Mouse (Mus musculus): Measurements from ENCODE around the gene Nup188. TPM values are rescaled to one million over a fixed set of nuclear protein-coding genes. Genes with fewer than 3 reads are reported as not detected.

Nup188 gene
- polyA plus RNA-seq, 1 experiment: 125 TPM

GRCm38 (mm10) chr2:30269241-30269990 is 16.8 kb upstream of the Nup188 start:
- H3K4me1 ChIP-seq (ENCODE audit: control insufficient read depth, insufficient read depth, low read length): peaks cover 3% of the 10 kb centered on the region; the same call in 1 of the 2 replicates
- H3K27ac ChIP-seq (ENCODE audit: control insufficient read depth, insufficient read depth, low read depth, low read length): no peak overlapping the region
- H3K36me3 ChIP-seq (ENCODE audit: control insufficient read depth, insufficient read depth, low read length): no peaks in the 10 kb centered on the region
- H3K27me3 ChIP-seq (ENCODE audit: control insufficient read depth, insufficient read depth, low read length): no peaks in the 10 kb centered on the region
- no peak for TF ChIP-seq CTCF (IDR thresholded peaks at IDR 0.05; ENCODE audit: control insufficient read depth, insufficient read depth, insufficient replicate concordance, low read depth, low read length)
- TF ChIP-seq POLR2A (IDR thresholded peaks at IDR 0.05; ENCODE audit: control insufficient read depth, low read depth, low read length): no peak
- no peak overlapping the region for H3K4me3 ChIP-seq (ENCODE audit: control insufficient read depth, low read depth, low read length)

- Histone ChIP-seq H3K4me1 (ENCODE audit: control insufficient read depth, insufficient read depth, low read length) (peaks cover 1% of the 10 kb centered on the region; the same call in 1 of the 2 replicates), H3K36me3 (ENCODE audit: control insufficient read depth, insufficient read depth, low read length) (no peaks in the 10 kb centered on the region), H3K27me3 (ENCODE audit: control insufficient read depth, insufficient read depth, low read length) (no peaks in the 10 kb centered on the region), H3K27ac (ENCODE audit: control insufficient read depth, insufficient read depth, low read depth, low read length) (no peak overlapping the region), H3K4me3 (ENCODE audit: control insufficient read depth, low read depth, low read length) (no peak overlapping the region)
- TF ChIP-seq CTCF (IDR thresholded peaks at IDR 0.05; ENCODE audit: control insufficient read depth, insufficient read depth, insufficient replicate concordance, low read depth, low read length) (no peak), POLR2A (IDR thresholded peaks at IDR 0.05; ENCODE audit: control insufficient read depth, low read depth, low read length) (no peak)
These were observed 16.1 kb upstream of the Nup188 start for GRCm38 (mm10) chr2:30270134-30270533.

GRCm38 (mm10) chr2:30280743-30281142 is 5.5 kb upstream of the Nup188 start, which contains the start of gene Gm28038:
Gm28038 (plus strand) TSS chr2:30281043.
- Histone ChIP-seq H3K27me3 (ENCODE audit: control insufficient read depth, insufficient read depth, low read length) (no peaks in the 10 kb centered on the region), H3K4me1 (ENCODE audit: control insufficient read depth, insufficient read depth, low read length) (peaks cover 8% of the 10 kb centered on the region), H3K36me3 (ENCODE audit: control insufficient read depth, insufficient read depth, low read length) (no peaks in the 10 kb centered on the region), H3K27ac (ENCODE audit: control insufficient read depth, insufficient read depth, low read depth, low read length) (no peak within 1 kb of the TSS), H3K4me3 (ENCODE audit: control insufficient read depth, low read depth, low read length) (no peak within 1 kb of the TSS)
- TF ChIP-seq CTCF (IDR thresholded peaks at IDR 0.05; ENCODE audit: control insufficient read depth, insufficient read depth, insufficient replicate concordance, low read depth, low read length) (no peak), POLR2A (IDR thresholded peaks at IDR 0.05; ENCODE audit: control insufficient read depth, low read depth, low read length) (no peak)

- no peaks in the 10 kb centered on the region for H3K27me3 ChIP-seq (ENCODE audit: control insufficient read depth, insufficient read depth, low read length)
- no peak overlapping the region for H3K4me3 ChIP-seq (ENCODE audit: control insufficient read depth, low read depth, low read length)
- H3K4me1 ChIP-seq (ENCODE audit: control insufficient read depth, insufficient read depth, low read length): peaks cover 8% of the 10 kb centered on the region
- H3K27ac ChIP-seq (ENCODE audit: control insufficient read depth, insufficient read depth, low read depth, low read length): no peak overlapping the region
- TF ChIP-seq CTCF (IDR thresholded peaks at IDR 0.05; ENCODE audit: control insufficient read depth, insufficient read depth, insufficient replicate concordance, low read depth, low read length): no peak
- no peak for TF ChIP-seq POLR2A (IDR thresholded peaks at IDR 0.05; ENCODE audit: control insufficient read depth, low read depth, low read length)
- H3K36me3 ChIP-seq (ENCODE audit: control insufficient read depth, insufficient read depth, low read length): no peaks in the 10 kb centered on the region
These were observed 4.5 kb upstream of the Nup188 start for GRCm38 (mm10) chr2:30281651-30282050.

DNA sequence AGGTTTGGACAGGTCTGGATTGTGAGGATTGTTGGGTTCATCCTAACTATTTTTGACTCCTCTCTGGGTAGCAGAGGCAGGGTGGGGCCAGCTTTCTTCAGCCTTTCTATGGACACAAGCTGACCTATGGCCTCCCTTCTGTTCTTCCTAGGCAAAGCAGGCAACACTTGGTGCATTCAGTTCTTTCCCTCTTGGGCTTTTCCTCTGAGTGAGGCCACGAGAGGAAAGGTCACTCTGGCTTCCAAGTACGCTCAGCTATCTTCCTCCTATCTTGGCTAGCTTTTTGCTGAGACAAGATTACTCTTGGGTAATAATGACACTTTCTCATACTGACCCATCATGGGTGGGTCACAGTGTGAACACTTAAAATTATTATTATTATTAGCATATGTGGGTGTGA is 3.0 kb upstream of the Nup188 start:
- peaks cover 13% of the 10 kb centered on the region for H3K4me1 ChIP-seq (ENCODE audit: control insufficient read depth, insufficient read depth, low read length)
- no peak for TF ChIP-seq CTCF (IDR thresholded peaks at IDR 0.05; ENCODE audit: control insufficient read depth, insufficient read depth, insufficient replicate concordance, low read depth, low read length)
- no peak for TF ChIP-seq POLR2A (IDR thresholded peaks at IDR 0.05; ENCODE audit: control insufficient read depth, low read depth, low read length)

DNA sequence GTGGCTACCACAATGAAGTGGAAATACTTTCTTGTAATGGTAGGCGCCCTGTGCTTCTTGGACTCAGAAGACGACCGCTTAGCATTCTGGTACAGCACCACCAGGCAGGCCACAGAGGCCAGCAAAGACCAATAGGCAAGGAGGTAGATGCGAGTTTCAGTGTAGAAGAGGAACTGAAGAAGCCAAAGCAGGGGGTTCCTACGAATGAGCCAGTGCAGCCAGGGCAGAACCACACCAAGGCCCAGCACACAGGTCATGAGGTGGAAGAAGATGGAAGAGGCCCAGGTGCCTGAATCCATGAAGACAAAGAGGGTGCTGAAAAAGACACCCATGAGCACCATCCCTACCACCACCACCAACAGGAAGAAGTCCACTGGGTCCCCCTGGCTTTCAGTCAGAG is 1.2 kb upstream of the Nup188 start:
- Histone ChIP-seq H3K4me1 (ENCODE audit: control insufficient read depth, insufficient read depth, low read length) (peaks cover 13% of the 10 kb centered on the region), H3K27ac (ENCODE audit: control insufficient read depth, insufficient read depth, low read depth, low read length) (no peak overlapping the region), H3K27me3 (ENCODE audit: control insufficient read depth, insufficient read depth, low read length) (no peaks in the 10 kb centered on the region), H3K36me3 (ENCODE audit: control insufficient read depth, insufficient read depth, low read length) (no peaks in the 10 kb centered on the region), H3K4me3 (ENCODE audit: control insufficient read depth, low read depth, low read length) (no peak overlapping the region)
- TF ChIP-seq CTCF (IDR thresholded peaks at IDR 0.05; ENCODE audit: control insufficient read depth, insufficient read depth, insufficient replicate concordance, low read depth, low read length) (no peak), POLR2A (IDR thresholded peaks at IDR 0.05; ENCODE audit: control insufficient read depth, low read depth, low read length) (no peak)

More for the DNA sequence above, 3.0 kb upstream of the Nup188 start:
- Histone ChIP-seq H3K4me3 (ENCODE audit: control insufficient read depth, low read depth, low read length) (no peak overlapping the region), H3K27me3 (ENCODE audit: control insufficient read depth, insufficient read depth, low read length) (no peaks in the 10 kb centered on the region), H3K36me3 (ENCODE audit: control insufficient read depth, insufficient read depth, low read length) (no peaks in the 10 kb centered on the region), H3K27ac (ENCODE audit: control insufficient read depth, insufficient read depth, low read depth, low read length) (no peak overlapping the region)

- TF ChIP-seq CTCF (IDR thresholded peaks at IDR 0.05; ENCODE audit: control insufficient read depth, insufficient read depth, insufficient replicate concordance, low read depth, low read length): no peak
- no peak for TF ChIP-seq POLR2A (IDR thresholded peaks at IDR 0.05; ENCODE audit: control insufficient read depth, low read depth, low read length)
These were observed 598 bp upstream of the Nup188 start for GRCm38 (mm10) chr2:30285416-30286181.

More at GRCm38 (mm10) chr2:30285416-30286181, 598 bp upstream of the Nup188 start:
- Histone ChIP-seq H3K4me1 (ENCODE audit: control insufficient read depth, insufficient read depth, low read length) (peaks cover 13% of the 10 kb centered on the region), H3K4me3 (ENCODE audit: control insufficient read depth, low read depth, low read length) (peak overlapping the region; percentile 97), H3K27me3 (ENCODE audit: control insufficient read depth, insufficient read depth, low read length) (no peaks in the 10 kb centered on the region), H3K27ac (ENCODE audit: control insufficient read depth, insufficient read depth, low read depth, low read length) (peak overlapping the region; percentile 70), H3K36me3 (ENCODE audit: control insufficient read depth, insufficient read depth, low read length) (no peaks in the 10 kb centered on the region)

Measured in testis, adult 2 months (tissue).